Mouse (Mus musculus): Measurements from ENCODE around the gene Speer4c.
"Not testable (repeated sequence)": the region's sequence is repeated elsewhere in the genome, so short reads cannot be mapped to it uniquely, and the experiment has no call there.

- TF ChIP-seq CTCF (IDR thresholded peaks at IDR 0.05; ENCODE audit: extremely low read depth, insufficient read depth, insufficient read length, insufficient replicate concordance); POLR2A (IDR thresholded peaks at IDR 0.05; ENCODE audit: low read depth, low read length): not testable (repeated sequence)
Measured at GRCm38 (mm10) chr5:15690822-15691221, 23.2 kb downstream of the Speer4c start.
